Mouse (Mus musculus) retina, adult 2 months (tissue): Measurements from ENCODE around the gene Kcnh4.

ENCODE experiments used
- DNase-seq: peaks from one replicate; pipeline ENCODE4 v3.0.0-alpha.2; 2012; ENCODE audit warnings: low read depth, low spot score

Gene Kcnh4

GRCm38 (mm10) chr11:100735134-100735865 is 24.4 kb downstream of the Kcnh4 start:
- DNase-seq = no peak

- no peak for DNase-seq
Observed at GRCm38 (mm10) chr11:100730477-100731205, 29.1 kb downstream of the Kcnh4 start.

GRCm38 (mm10) chr11:100729976-100730375 is 29.8 kb downstream of the Kcnh4 start:
- no peak for DNase-seq

GRCm38 (mm10) chr11:100728601-100729000 is 31.1 kb downstream of the Kcnh4 start:
- no peak for DNase-seq

GRCm38 (mm10) chr11:100727201-100727600 is 32.5 kb downstream of the Kcnh4 start:
- no peak for DNase-seq

GRCm38 (mm10) chr11:100724919-100725512 is 34.7 kb downstream of the Kcnh4 start:
- DNase-seq = no peak

GRCm38 (mm10) chr11:100722493-100723028 is 37.2 kb downstream of the Kcnh4 start:
- no peak for DNase-seq

GRCm38 (mm10) chr11:100721776-100722492 is 37.8 kb downstream of the Kcnh4 start:
- no peak for DNase-seq

GRCm38 (mm10) chr11:100721254-100721653 is 38.5 kb downstream of the Kcnh4 start:
- no peak for DNase-seq

- DNase-seq = no peak
Observed at GRCm38 (mm10) chr11:100720345-100720744, 39.4 kb downstream of the Kcnh4 start.

- no peak for DNase-seq
Observed at GRCm38 (mm10) chr11:100719893-100720292, 39.8 kb downstream of the Kcnh4 start.

GRCm38 (mm10) chr11:100719312-100719711 is 40.4 kb downstream of the Kcnh4 start:
- no peak for DNase-seq

- DNase-seq = no peak
Observed at GRCm38 (mm10) chr11:100718866-100719265, 40.9 kb downstream of the Kcnh4 start.

GRCm38 (mm10) chr11:100718462-100718861 is 41.3 kb downstream of the Kcnh4 start:
- no peak for DNase-seq

- no peak for DNase-seq
Observed at GRCm38 (mm10) chr11:100716649-100717048, 43.1 kb downstream of the Kcnh4 start.

- no peak for DNase-seq
Observed at GRCm38 (mm10) chr11:100714948-100715347, 44.8 kb downstream of the Kcnh4 start.

- DNase-seq = peak; percentile 45
Observed at GRCm38 (mm10) chr11:100714534-100714915, 45.2 kb downstream of the Kcnh4 start.

- DNase-seq = no peak
Observed at GRCm38 (mm10) chr11:100713735-100714533, 45.8 kb downstream of the Kcnh4 start, which contains the start of gene Hspb9. Gene Hspb9, plus strand, starts transcription at chr11:100713850.

GRCm38 (mm10) chr11:100713174-100713573 is 46.6 kb downstream of the Kcnh4 start:
- no peak for DNase-seq

- peak; percentile 64 for DNase-seq
Observed at GRCm38 (mm10) chr11:100711783-100712615, 47.7 kb downstream of the Kcnh4 start, which contains the start of gene Kat2a. Gene Kat2a, minus strand, starts transcription at chr11:100712465.
